In genomic region chr13:109318434-109318998, GRCm38 (mm10) we compare ENCODE assay signal across 16 mouse cellular contexts.
"Had no signal": no experiment of that assay in that cellular context is flagged by ENCODE, and none has a peak within 500 bp of the region (broad histone marks: within the 10 kb centered on the region; RNA-seq: fewer than 3 reads in every experiment).

No protein-coding gene starts in this region.

- H3K9me3 ChIP-seq: liver, embryonic 13.5 days; megakaryocyte, embryonic 14.5 days; midbrain, embryonic 10.5 days; midbrain, embryonic 13.5 days; neural tube, embryonic 13.5 days had no signal

- H3K4me1 ChIP-seq: midbrain, embryonic 10.5 days; midbrain, embryonic 13.5 days had no signal

- H3K4me3 ChIP-seq: liver, embryonic 13.5 days; megakaryocyte, embryonic 14.5 days; midbrain, embryonic 10.5 days; midbrain, embryonic 13.5 days; myocyte; neural tube, embryonic 13.5 days had no signal

- ATAC-seq: hindbrain, postnatal 0 days; inflammation-experienced regulatory T-cells, adult 6 months; midbrain, embryonic 13.5 days; midbrain, embryonic 16.5 days had no signal

- H3K9ac ChIP-seq: liver, embryonic 13.5 days; midbrain, embryonic 13.5 days; neural tube, embryonic 13.5 days had no signal

- DNase-seq: kidney, adult 18-20 months; kidney, postnatal 4 days; liver, embryonic 13.5 days; lung, postnatal 14 days; retina, postnatal 1 day; right cerebral cortex, postnatal 25 days; thymus, adult 2 months; thymus, postnatal 14 days had no signal

- H3K27me3 ChIP-seq: liver, embryonic 13.5 days; megakaryocyte, embryonic 14.5 days; midbrain, embryonic 13.5 days; neural tube, embryonic 13.5 days had no signal

- H3K27ac ChIP-seq: hindbrain, postnatal 0 days; liver, embryonic 13.5 days; midbrain, embryonic 10.5 days; midbrain, embryonic 13.5 days; neural tube, embryonic 13.5 days had no signal

- H3K4me2 ChIP-seq: liver, embryonic 13.5 days; midbrain, embryonic 13.5 days; neural tube, embryonic 13.5 days had no signal

- H3K36me3 ChIP-seq: liver, embryonic 13.5 days; midbrain, embryonic 10.5 days; midbrain, embryonic 13.5 days; neural tube, embryonic 13.5 days had no signal
